Mouse (Mus musculus) yolk sac, embryonic 10.5 days (tissue): ENCODE data around the gene Pum1.
"Not testable (repeated sequence)": the region's sequence is repeated elsewhere in the genome, so short reads cannot be mapped to it uniquely, and the experiment has no call there.

Experiments used
- DNase-seq: peaks from one replicate; pipeline ENCODE4 v3.0.0-alpha.2; 2017; ENCODE audit warnings: low spot score

Gene Pum1

GRCm38 (mm10) chr4:130668991-130669390 is 5.9 kb downstream of the Pum1 start:
- DNase-seq: no peak

- DNase-seq: not testable (repeated sequence)
Measured at GRCm38 (mm10) chr4:130670023-130670422, 6.9 kb downstream of the Pum1 start.

GRCm38 (mm10) chr4:130671079-130671845 is 8.1 kb downstream of the Pum1 start:
- DNase-seq: no peak

- DNase-seq: no peak
Measured at GRCm38 (mm10) chr4:130672161-130672560, 9.0 kb downstream of the Pum1 start.

- no peak for DNase-seq
Measured at GRCm38 (mm10) chr4:130676746-130677145, 13.6 kb downstream of the Pum1 start.

- DNase-seq: no peak
Measured at GRCm38 (mm10) chr4:130678149-130678548, 15.0 kb downstream of the Pum1 start.

- no peak for DNase-seq
Measured at GRCm38 (mm10) chr4:130680676-130681075, 17.6 kb downstream of the Pum1 start.

GRCm38 (mm10) chr4:130683051-130683450 is 19.9 kb downstream of the Pum1 start:
- not testable (repeated sequence) for DNase-seq

- DNase-seq: no peak
Measured at GRCm38 (mm10) chr4:130693936-130694335, 30.8 kb downstream of the Pum1 start.

- peak; percentile 14 for DNase-seq
Measured at GRCm38 (mm10) chr4:130694982-130695381, 31.9 kb downstream of the Pum1 start.

- DNase-seq: no peak
Measured at GRCm38 (mm10) chr4:130701061-130701460, 37.9 kb downstream of the Pum1 start.

- no peak for DNase-seq
Measured at GRCm38 (mm10) chr4:130702835-130703535, 39.9 kb downstream of the Pum1 start.

GRCm38 (mm10) chr4:130703601-130704000 is 40.5 kb downstream of the Pum1 start:
- DNase-seq: no peak

GRCm38 (mm10) chr4:130704615-130705014 is 41.5 kb downstream of the Pum1 start:
- DNase-seq: no peak

GRCm38 (mm10) chr4:130706215-130707000 is 43.3 kb downstream of the Pum1 start:
- peak; percentile 55 for DNase-seq

GRCm38 (mm10) chr4:130711353-130711848 is 48.3 kb downstream of the Pum1 start:
- DNase-seq: no peak

- DNase-seq: no peak
Measured at GRCm38 (mm10) chr4:130712341-130712740, 49.2 kb downstream of the Pum1 start.

GRCm38 (mm10) chr4:130713430-130713829 is 50.3 kb downstream of the Pum1 start:
- no peak for DNase-seq

- peak; percentile 87 for DNase-seq
Measured at GRCm38 (mm10) chr4:130715126-130715525, 52.0 kb downstream of the Pum1 start.

GRCm38 (mm10) chr4:130715623-130716022 is 52.5 kb downstream of the Pum1 start:
- no peak for DNase-seq

- peak; percentile 48 for DNase-seq
Measured at GRCm38 (mm10) chr4:130719348-130719747, 56.2 kb downstream of the Pum1 start.

GRCm38 (mm10) chr4:130722607-130723006 is 59.5 kb downstream of the Pum1 start:
- no peak for DNase-seq
